Mouse (Mus musculus): ENCODE measurements around the gene Notch1.

- TF ChIP-seq CTCF (IDR thresholded peaks at IDR 0.05) (no peak), EP300 (IDR thresholded peaks at IDR 0.05) (no peak)
Observed at GRCm38 (mm10) chr2:26441261-26441660, 75.2 kb downstream of the Notch1 start.

All from lung, postnatal 0 days (tissue).